Mouse (Mus musculus) embryonic facial prominence, embryonic 12.5 days (tissue): ENCODE measurements around the gene Wfdc15b. TPM values are rescaled to one million over a fixed set of nuclear protein-coding genes. Genes with fewer than 3 reads are reported as not detected.
"Not testable (repeated sequence)": the region's sequence is repeated elsewhere in the genome, so short reads cannot be mapped to it uniquely, and the experiment has no call there.

Experiments used
- ATAC-seq: fragments of 200-750 bp; cut with Nextera tagmentation; 2 replicates; pipeline ENCODE4 v1.8.0; 2017; ENCODE audit not compliant: insufficient number of reproducible peaks, insufficient read depth, low FRiP score, low TSS enrichment
- H3K27ac ChIP-seq: fragments of 300-500 bp; sonication (generic); 2 replicates; pipeline ENCODE4 v1.5.1; 2016; ENCODE audit warnings: mild to moderate bottlenecking
- H3K27me3 ChIP-seq: fragments of 300-500 bp; sonication (generic); 2 replicates; pipeline ENCODE4 v1.6.1; 2016; ENCODE audit warnings: mild to moderate bottlenecking, moderate library complexity
- H3K36me3 ChIP-seq: fragments of 300-500 bp; sonication (generic); 2 replicates; pipeline ENCODE4 v1.6.1; 2016; ENCODE audit warnings: mild to moderate bottlenecking
- H3K4me1 ChIP-seq: fragments of 300-500 bp; sonication (generic); 2 replicates; pipeline ENCODE4 v1.6.1; 2016
- H3K4me2 ChIP-seq: fragments of 300-500 bp; sonication (generic); replicated peaks from 2 replicates; pipeline ENCODE4 v1.6.1; 2016; ENCODE audit warnings: mild to moderate bottlenecking, moderate library complexity
- H3K4me3 ChIP-seq: fragments of 300-500 bp; sonication (generic); 2 replicates; pipeline ENCODE4 v1.5.1; 2016; ENCODE audit warnings: mild to moderate bottlenecking
- H3K9ac ChIP-seq: fragments of 300-500 bp; sonication (generic); 2 replicates; pipeline ENCODE4 v1.6.1; 2016; ENCODE audit warnings: mild to moderate bottlenecking, moderate library complexity
- H3K9me3 ChIP-seq: fragments of 300-500 bp; sonication (generic); 2 replicates; pipeline ENCODE4 v1.6.1; 2016; ENCODE audit warnings: mild to moderate bottlenecking, moderate library complexity
- WGBS: fragments of 180-500 bp; shearing (Covaris S2); methylation state at CpG from one replicate; pipeline ENCODE4 v1.1.7; 2016; 5-methylcytosine and 5-hydroxymethylcytosine counted together
- polyA plus RNA-seq: library from polyadenylated mRNA; unstranded; fragments of >200 nt; fragmentation: Nextera tagmentation; extraction: Ambion mirVana; gene quantifications from 2 replicates; pipeline ENCODE4 v1.2.1, GENCODE M21; 2016

The Wfdc15b gene
- not detected in 2 replicates for polyA plus RNA-seq

DNA sequence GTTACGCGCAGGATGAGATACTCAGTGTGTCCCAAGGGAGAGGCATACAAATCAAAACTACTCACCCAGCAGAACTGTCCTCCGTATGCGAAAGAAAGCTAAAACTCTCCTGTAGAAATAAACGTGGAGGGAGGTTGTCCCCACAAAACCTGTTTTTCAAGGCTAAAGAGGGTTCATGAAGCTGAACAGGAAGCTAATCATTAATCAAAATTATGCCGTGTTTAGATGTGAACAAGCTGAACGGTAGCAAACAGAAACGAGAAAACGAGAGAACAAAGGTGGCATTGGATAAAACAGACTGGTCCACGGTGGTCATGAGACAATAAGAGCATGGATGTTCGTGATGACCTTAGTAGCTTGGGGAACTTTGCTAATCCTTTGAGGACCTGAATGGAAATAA, at the start of gene Wfdc15b:
Gene Wfdc15b (minus strand): TSS at position 139 of the 400 bp plus-strand sequence.
- Histone ChIP-seq H3K9me3 (no peaks in the 10 kb centered on the region), H3K4me3 (no peak within 1 kb of the TSS), H3K4me1 (no peaks in the 10 kb centered on the region), H3K36me3 (no peaks in the 10 kb centered on the region), H3K27me3 (no peaks in the 10 kb centered on the region), H3K9ac (no peak within 1 kb of the TSS), H3K4me2 (no peak within 1 kb of the TSS), H3K27ac (no peak within 1 kb of the TSS)
- 70% methylated on average over 11 of the region's 11 CpGs for WGBS
- no peak for ATAC-seq

DNA sequence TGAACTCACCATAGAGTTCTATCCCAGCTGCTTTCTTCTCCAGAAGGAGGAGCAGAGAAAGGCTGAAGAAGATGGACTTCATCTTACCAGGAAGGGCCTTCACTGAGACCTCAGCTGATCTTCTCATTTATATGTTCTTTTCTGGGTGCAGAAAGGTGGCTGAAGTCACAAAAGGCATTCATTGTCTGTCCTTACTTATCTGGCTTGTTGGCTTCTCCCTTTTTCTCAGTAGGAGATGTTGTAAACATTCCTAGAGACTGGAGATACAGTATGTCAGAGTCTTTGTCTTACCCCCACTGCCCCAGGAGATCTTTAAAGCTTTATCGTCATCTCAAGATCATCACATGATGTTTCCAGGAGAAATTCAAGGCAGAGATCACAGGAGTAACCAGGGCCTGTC, 35.1 kb upstream of the Wfdc15b start, which contains the start of gene Svs3b:
Gene Svs3b (minus strand): TSS at position 101 of the 400 bp plus-strand sequence.
- not testable (repeated sequence) for H3K9me3 ChIP-seq, H3K9ac ChIP-seq, H3K36me3 ChIP-seq, H3K4me1 ChIP-seq, H3K4me2 ChIP-seq, H3K4me3 ChIP-seq, H3K27ac ChIP-seq, ATAC-seq, H3K27me3 ChIP-seq
- 81% methylated on average over 1 of the region's 1 CpGs for WGBS

DNA sequence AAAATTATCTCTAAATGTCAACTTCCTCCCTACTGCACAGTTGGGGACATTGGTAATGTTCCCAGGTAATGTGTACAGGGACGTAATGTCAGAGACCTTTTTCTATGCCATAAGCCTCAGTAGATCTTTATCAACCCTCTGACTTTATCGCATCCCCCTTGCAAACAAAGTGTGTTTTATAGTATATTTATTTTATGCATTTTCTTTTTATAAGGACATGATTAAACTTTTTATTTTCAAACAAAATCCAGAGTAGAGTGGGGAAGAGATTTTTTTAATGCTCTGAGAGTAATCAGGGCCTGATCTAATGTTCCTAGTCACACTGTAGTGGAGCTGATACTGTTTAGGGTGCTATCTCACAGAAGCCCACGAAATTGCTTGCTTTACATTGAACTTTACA, 16.9 kb upstream of the Wfdc15b start, which contains the start of gene Svs2:
Gene Svs2 (minus strand): TSS at position 101 of the 400 bp plus-strand sequence.
- WGBS: 88% methylated on average over 3 of the region's 3 CpGs
- Histone ChIP-seq H3K27ac (no peak within 1 kb of the TSS), H3K36me3 (no peaks in the 10 kb centered on the region), H3K4me3 (no peak within 1 kb of the TSS), H3K9me3 (no peaks in the 10 kb centered on the region), H3K9ac (no peak within 1 kb of the TSS), H3K4me1 (no peaks in the 10 kb centered on the region), H3K27me3 (0 out of 2 replicates have a peak, but pooled peaks cover 3% of the 10 kb centered on the region), H3K4me2 (no peak within 1 kb of the TSS)
- ATAC-seq: no peak

DNA sequence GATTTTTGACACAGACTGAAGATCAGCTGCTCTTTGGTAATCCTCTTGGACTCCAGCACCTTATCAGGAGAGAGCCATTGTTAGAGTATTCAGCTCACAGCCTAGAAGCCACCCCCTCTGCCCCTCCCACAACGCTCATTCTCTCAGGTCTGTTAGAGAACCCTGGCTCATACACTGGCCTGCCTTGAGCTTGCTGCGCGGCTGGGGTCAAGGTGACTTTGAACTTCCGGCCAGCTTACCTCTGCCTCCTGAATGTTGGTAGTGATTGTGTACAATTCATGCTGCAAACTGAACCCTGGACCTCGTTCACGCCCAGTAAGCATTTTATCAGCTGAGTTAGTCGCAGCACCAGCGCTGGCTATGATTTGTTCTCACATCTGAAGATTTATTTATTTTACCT, 11.2 kb upstream of the Wfdc15b start:
- WGBS: 91% methylated on average over 8 of the region's 8 CpGs

GRCm38 (mm10) chr2:164228361-164229070, 7.1 kb upstream of the Wfdc15b start:
- H3K4me2 ChIP-seq: no peak overlapping the region
- WGBS: 85% methylated on average over 8 of the region's 8 CpGs
- H3K9me3 ChIP-seq: no peaks in the 10 kb centered on the region
- no peak overlapping the region for H3K4me3 ChIP-seq
- ATAC-seq: no peak
- no peaks in the 10 kb centered on the region for H3K4me1 ChIP-seq
- no peaks in the 10 kb centered on the region for H3K36me3 ChIP-seq
- no peaks in the 10 kb centered on the region for H3K27me3 ChIP-seq
- no peak overlapping the region for H3K9ac ChIP-seq
- H3K27ac ChIP-seq: no peak overlapping the region

More for the DNA sequence above, 11.2 kb upstream of the Wfdc15b start:
- Histone ChIP-seq H3K27ac (no peak overlapping the region), H3K4me2 (no peak overlapping the region), H3K27me3 (no peaks in the 10 kb centered on the region), H3K9me3 (no peaks in the 10 kb centered on the region), H3K9ac (no peak overlapping the region), H3K36me3 (no peaks in the 10 kb centered on the region), H3K4me3 (no peak overlapping the region), H3K4me1 (no peaks in the 10 kb centered on the region)
- ATAC-seq: no peak

DNA sequence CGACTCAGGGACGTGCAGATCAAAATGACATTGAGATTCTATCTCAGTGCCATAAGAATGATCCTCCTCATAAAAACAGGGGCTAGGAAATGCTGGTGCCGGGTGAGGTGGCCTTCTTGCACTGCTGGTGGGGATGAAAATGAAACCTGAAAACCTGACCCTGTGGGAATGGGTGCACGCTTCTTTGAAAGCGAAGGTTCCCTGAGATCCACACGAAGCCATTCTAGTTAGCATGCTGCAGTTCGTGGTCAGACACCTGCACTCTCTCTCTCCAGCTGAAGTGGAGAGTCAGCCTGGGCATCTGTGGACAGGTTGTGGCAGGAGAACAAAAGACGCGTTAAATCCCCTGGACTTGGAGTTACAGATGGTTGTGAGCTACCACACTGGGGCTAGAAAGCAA, 2.2 kb downstream of the Wfdc15b start:
- Histone ChIP-seq H3K4me1 (no peaks in the 10 kb centered on the region), H3K4me2 (no peak overlapping the region), H3K9ac (no peak overlapping the region), H3K4me3 (no peak overlapping the region), H3K27me3 (no peaks in the 10 kb centered on the region), H3K27ac (no peak overlapping the region), H3K36me3 (no peaks in the 10 kb centered on the region), H3K9me3 (no peaks in the 10 kb centered on the region)
- WGBS: 83% methylated on average over 9 of the region's 9 CpGs
- ATAC-seq: no peak

- ATAC-seq: no peak
- H3K4me1 ChIP-seq: no peaks in the 10 kb centered on the region
- no peaks in the 10 kb centered on the region for H3K27me3 ChIP-seq
- H3K27ac ChIP-seq: no peak overlapping the region
- no peaks in the 10 kb centered on the region for H3K36me3 ChIP-seq
- no peak overlapping the region for H3K4me3 ChIP-seq
- H3K9me3 ChIP-seq: no peaks in the 10 kb centered on the region
- no peak overlapping the region for H3K9ac ChIP-seq
- no peak overlapping the region for H3K4me2 ChIP-seq
- 87% methylated on average over 5 of the region's 5 CpGs for WGBS
Measured at GRCm38 (mm10) chr2:164212711-164213110, 8.7 kb downstream of the Wfdc15b start.

GRCm38 (mm10) chr2:164210892-164211291, 10.6 kb downstream of the Wfdc15b start:
- no peaks in the 10 kb centered on the region for H3K9me3 ChIP-seq
- no peak overlapping the region for H3K4me2 ChIP-seq
- no peaks in the 10 kb centered on the region for H3K4me1 ChIP-seq
- H3K4me3 ChIP-seq: no peak overlapping the region
- H3K9ac ChIP-seq: no peak overlapping the region
- H3K36me3 ChIP-seq: no peaks in the 10 kb centered on the region
- no peak for ATAC-seq
- H3K27ac ChIP-seq: no peak overlapping the region
- 91% methylated on average over 4 of the region's 4 CpGs for WGBS
- H3K27me3 ChIP-seq: no peaks in the 10 kb centered on the region

- no peaks in the 10 kb centered on the region for H3K9me3 ChIP-seq
- no peak for ATAC-seq
- no peaks in the 10 kb centered on the region for H3K4me1 ChIP-seq
- H3K36me3 ChIP-seq: no peaks in the 10 kb centered on the region
- H3K27me3 ChIP-seq: no peaks in the 10 kb centered on the region
- 76% methylated on average over 4 of the region's 4 CpGs for WGBS
- no peak overlapping the region for H3K9ac ChIP-seq
- no peak overlapping the region for H3K4me3 ChIP-seq
- no peak overlapping the region for H3K27ac ChIP-seq
- no peak overlapping the region for H3K4me2 ChIP-seq
Measured at GRCm38 (mm10) chr2:164206676-164207075, 14.8 kb downstream of the Wfdc15b start.

- not testable (repeated sequence) for H3K4me3 ChIP-seq, H3K27ac ChIP-seq, H3K4me1 ChIP-seq, ATAC-seq, H3K36me3 ChIP-seq, H3K9me3 ChIP-seq, H3K27me3 ChIP-seq, H3K4me2 ChIP-seq, H3K9ac ChIP-seq
- WGBS: 92% methylated on average over 10 of the region's 10 CpGs
Measured at GRCm38 (mm10) chr2:164206011-164206410, 15.4 kb downstream of the Wfdc15b start.

DNA sequence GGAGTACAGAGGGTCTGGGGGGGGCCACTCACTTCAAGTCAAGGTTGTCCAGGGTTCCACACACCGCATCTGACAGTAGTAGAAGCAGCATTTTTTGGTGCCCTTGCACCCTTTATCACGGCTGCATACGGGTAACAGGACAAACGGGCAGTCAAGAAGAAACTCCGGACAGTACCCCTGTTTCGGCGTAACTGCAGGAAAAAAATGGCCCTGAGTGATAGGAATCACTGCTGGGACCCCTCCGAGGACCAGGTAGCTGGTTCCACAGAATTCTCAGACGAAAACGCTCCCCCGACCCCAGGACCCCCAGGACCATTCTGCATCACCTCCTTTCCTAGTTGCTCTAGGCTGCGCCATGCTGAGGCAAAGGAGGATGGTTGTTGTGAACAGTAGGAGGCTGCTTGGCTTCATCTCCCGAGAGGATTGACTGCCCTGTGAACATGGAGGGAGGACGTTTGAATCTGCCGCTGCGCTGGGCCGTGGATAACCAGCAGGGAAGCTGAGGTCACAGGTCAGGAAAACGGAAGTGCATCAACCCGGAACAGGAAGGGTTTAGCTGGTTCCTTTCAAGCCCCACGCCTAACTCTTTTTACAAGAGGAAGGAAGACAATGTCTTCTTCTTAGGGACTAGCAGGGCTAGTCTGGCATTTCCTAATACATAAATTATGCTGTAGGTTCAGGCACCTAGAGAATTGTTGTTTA, 21.7 kb downstream of the Wfdc15b start, which contains the start of gene Wfdc15a:
Gene Wfdc15a (minus strand): TSS at position 505 of the 702 bp plus-strand sequence.
- no peaks in the 10 kb centered on the region for H3K9me3 ChIP-seq
- H3K4me3 ChIP-seq: no peak within 1 kb of the TSS
- no peaks in the 10 kb centered on the region for H3K4me1 ChIP-seq
- no peak within 1 kb of the TSS for H3K9ac ChIP-seq
- H3K4me2 ChIP-seq: no peak within 1 kb of the TSS
- H3K36me3 ChIP-seq: no peaks in the 10 kb centered on the region
- no peak within 1 kb of the TSS for H3K27ac ChIP-seq
- ATAC-seq: no peak
- no peaks in the 10 kb centered on the region for H3K27me3 ChIP-seq
- WGBS: 76% methylated on average over 20 of the region's 20 CpGs

DNA sequence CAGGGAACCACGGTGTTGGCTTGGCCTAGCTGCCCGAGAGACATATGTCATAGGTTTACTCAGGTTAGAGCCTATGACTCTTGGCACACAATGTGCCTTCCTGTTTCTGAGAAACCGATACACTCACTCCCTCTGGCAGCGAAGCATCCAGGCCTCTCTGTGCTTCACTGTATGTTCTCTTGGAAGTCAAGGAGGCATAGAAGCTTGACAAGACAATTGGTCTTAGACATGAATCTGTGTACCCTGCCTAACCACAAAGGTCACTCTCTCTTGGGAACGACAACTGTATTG, 24.8 kb downstream of the Wfdc15b start:
- Histone ChIP-seq H3K4me3 (no peak overlapping the region), H3K4me2 (no peak overlapping the region), H3K9me3 (no peaks in the 10 kb centered on the region), H3K36me3 (no peaks in the 10 kb centered on the region), H3K9ac (no peak overlapping the region), H3K27me3 (no peaks in the 10 kb centered on the region), H3K27ac (no peak overlapping the region), H3K4me1 (no peaks in the 10 kb centered on the region)
- 73% methylated on average over 5 of the region's 5 CpGs for WGBS
- ATAC-seq: no peak
